Mouse (Mus musculus) erythroblast, embryonic 14.5 days (primary cell): ENCODE measurements at regions not wholly inside any gene's neighbourhood (a gene's known extent, or its start where the extent isn't known, plus 50 kb on each side); places are given as distances from the start of the nearest gene placed in this dataset.

Experiments
- GATA1 ChIP-seq: IDR thresholded peaks from 2 replicates; pipeline ENCODE4 v1.6.1; 2012; ENCODE audit warnings: low read length, inconsistent platforms, mixed read lengths
- TAL1 ChIP-seq: IDR thresholded peaks from 3 replicates; pipeline ENCODE4 v1.6.1; 2012; ENCODE audit warnings: low read length, inconsistent platforms, mixed read lengths

GRCm38 (mm10) chr1:73088494-73088893, 72.8 kb upstream of the Tnp1 start:
- TF ChIP-seq GATA1 (no peak), TAL1 (no peak)
